Mouse (Mus musculus): ENCODE data around the gene Senp8. TPM values are rescaled to one million over a fixed set of nuclear protein-coding genes. Genes with fewer than 3 reads are reported as not detected.

Senp8 gene
- polyA plus RNA-seq, 1 experiment from 2014 or later = 13.5 TPM

- no peak overlapping the region for H3K9ac ChIP-seq (replicated peaks; ENCODE audit: low read depth, low read length)
- no peaks in the 10 kb centered on the region for H3K9me3 ChIP-seq (ENCODE audit: control insufficient read depth, low read length)
- H3K36me3 ChIP-seq (ENCODE audit: control insufficient read depth, insufficient read depth, low read length) = no peaks in the 10 kb centered on the region
- peaks cover 10% of the 10 kb centered on the region for H3K4me1 ChIP-seq (ENCODE audit: control insufficient read depth, insufficient read depth, low read length)
- no peak overlapping the region for H3K4me2 ChIP-seq (ENCODE audit: low read depth, low read length)
- WGBS = 62% methylated on average over 8 of the region's 8 CpGs
- H3K4me3 ChIP-seq (ENCODE audit: low read depth, low read length) = no peak overlapping the region
- no peaks in the 10 kb centered on the region for H3K27me3 ChIP-seq (ENCODE audit: control insufficient read depth, insufficient read depth, low read length)
- ATAC-seq (ENCODE audit: low read depth) = no peak
- no peak overlapping the region for H3K27ac ChIP-seq (ENCODE audit: low read depth, low read length)
Measured at GRCm38 (mm10) chr9:59723791-59724442, 26.6 kb downstream of the Senp8 start.

GRCm38 (mm10) chr9:59723096-59723657, 27.3 kb downstream of the Senp8 start:
- H3K4me2 ChIP-seq (ENCODE audit: low read depth, low read length) = peak overlapping the region; percentile 34; the same call in 1 of the 2 replicates
- WGBS = 22% methylated on average over 10 of the region's 10 CpGs
- H3K9me3 ChIP-seq (ENCODE audit: control insufficient read depth, low read length) = no peaks in the 10 kb centered on the region
- ATAC-seq (ENCODE audit: low read depth) = peak; percentile 65; the same call in 1 of the 2 replicates
- H3K27me3 ChIP-seq (ENCODE audit: control insufficient read depth, insufficient read depth, low read length) = no peaks in the 10 kb centered on the region
- H3K36me3 ChIP-seq (ENCODE audit: control insufficient read depth, insufficient read depth, low read length) = no peaks in the 10 kb centered on the region
- H3K4me3 ChIP-seq (ENCODE audit: low read depth, low read length) = no peak overlapping the region
- H3K27ac ChIP-seq (ENCODE audit: low read depth, low read length) = no peak overlapping the region
- H3K4me1 ChIP-seq (ENCODE audit: control insufficient read depth, insufficient read depth, low read length) = peaks cover 10% of the 10 kb centered on the region
- H3K9ac ChIP-seq (replicated peaks; ENCODE audit: low read depth, low read length) = peak overlapping the region; percentile 50; the same call in 1 of the 2 replicates

- Histone ChIP-seq H3K27me3 (ENCODE audit: control insufficient read depth, insufficient read depth, low read length) (no peaks in the 10 kb centered on the region), H3K9me3 (ENCODE audit: control insufficient read depth, low read length) (no peaks in the 10 kb centered on the region), H3K27ac (ENCODE audit: low read depth, low read length) (no peak overlapping the region), H3K4me2 (ENCODE audit: low read depth, low read length) (no peak overlapping the region), H3K4me1 (ENCODE audit: control insufficient read depth, insufficient read depth, low read length) (peaks cover 10% of the 10 kb centered on the region), H3K9ac (replicated peaks; ENCODE audit: low read depth, low read length) (no peak overlapping the region), H3K36me3 (ENCODE audit: control insufficient read depth, insufficient read depth, low read length) (no peaks in the 10 kb centered on the region), H3K4me3 (ENCODE audit: low read depth, low read length) (no peak overlapping the region)
- WGBS = 89% methylated on average over 5 of the region's 5 CpGs
- no peak for ATAC-seq (ENCODE audit: low read depth)
Measured at GRCm38 (mm10) chr9:59721144-59721543, 29.4 kb downstream of the Senp8 start.

GRCm38 (mm10) chr9:59718237-59718636, 32.3 kb downstream of the Senp8 start:
- WGBS = 90% methylated on average over 4 of the region's 4 CpGs
- no peak for ATAC-seq (ENCODE audit: low read depth)
- Histone ChIP-seq H3K27ac (ENCODE audit: low read depth, low read length) (no peak overlapping the region), H3K36me3 (ENCODE audit: control insufficient read depth, insufficient read depth, low read length) (no peaks in the 10 kb centered on the region), H3K4me3 (ENCODE audit: low read depth, low read length) (no peak overlapping the region), H3K4me1 (ENCODE audit: control insufficient read depth, insufficient read depth, low read length) (peaks cover 1% of the 10 kb centered on the region), H3K27me3 (ENCODE audit: control insufficient read depth, insufficient read depth, low read length) (no peaks in the 10 kb centered on the region), H3K4me2 (ENCODE audit: low read depth, low read length) (no peak overlapping the region), H3K9ac (replicated peaks; ENCODE audit: low read depth, low read length) (no peak overlapping the region), H3K9me3 (ENCODE audit: control insufficient read depth, low read length) (no peaks in the 10 kb centered on the region)

GRCm38 (mm10) chr9:59716275-59716898, 34.1 kb downstream of the Senp8 start:
- no peak overlapping the region for H3K4me2 ChIP-seq (ENCODE audit: low read depth, low read length)
- WGBS = 82% methylated on average over 7 of the region's 7 CpGs
- H3K27ac ChIP-seq (ENCODE audit: low read depth, low read length) = no peak overlapping the region
- no peaks in the 10 kb centered on the region for H3K27me3 ChIP-seq (ENCODE audit: control insufficient read depth, insufficient read depth, low read length)
- no peaks in the 10 kb centered on the region for H3K4me1 ChIP-seq (ENCODE audit: control insufficient read depth, insufficient read depth, low read length)
- no peak overlapping the region for H3K4me3 ChIP-seq (ENCODE audit: low read depth, low read length)
- H3K9ac ChIP-seq (replicated peaks; ENCODE audit: low read depth, low read length) = no peak overlapping the region
- ATAC-seq (ENCODE audit: low read depth) = no peak
- H3K9me3 ChIP-seq (ENCODE audit: control insufficient read depth, low read length) = no peaks in the 10 kb centered on the region
- no peaks in the 10 kb centered on the region for H3K36me3 ChIP-seq (ENCODE audit: control insufficient read depth, insufficient read depth, low read length)

- Histone ChIP-seq H3K4me3 (ENCODE audit: low read depth, low read length) (no peak overlapping the region), H3K4me2 (ENCODE audit: low read depth, low read length) (no peak overlapping the region), H3K9me3 (ENCODE audit: control insufficient read depth, low read length) (no peaks in the 10 kb centered on the region), H3K27ac (ENCODE audit: low read depth, low read length) (no peak overlapping the region), H3K27me3 (ENCODE audit: control insufficient read depth, insufficient read depth, low read length) (no peaks in the 10 kb centered on the region), H3K36me3 (ENCODE audit: control insufficient read depth, insufficient read depth, low read length) (no peaks in the 10 kb centered on the region), H3K4me1 (ENCODE audit: control insufficient read depth, insufficient read depth, low read length) (no peaks in the 10 kb centered on the region), H3K9ac (replicated peaks; ENCODE audit: low read depth, low read length) (no peak overlapping the region)
- ATAC-seq (ENCODE audit: low read depth) = no peak
- 70% methylated on average over 3 of the region's 3 CpGs for WGBS
Measured at GRCm38 (mm10) chr9:59709225-59709624, 41.3 kb downstream of the Senp8 start.

- no peaks in the 10 kb centered on the region for H3K27me3 ChIP-seq (ENCODE audit: control insufficient read depth, insufficient read depth, low read length)
- no peaks in the 10 kb centered on the region for H3K36me3 ChIP-seq (ENCODE audit: control insufficient read depth, insufficient read depth, low read length)
- H3K9ac ChIP-seq (replicated peaks; ENCODE audit: low read depth, low read length) = no peak overlapping the region
- no peaks in the 10 kb centered on the region for H3K9me3 ChIP-seq (ENCODE audit: control insufficient read depth, low read length)
- no peak overlapping the region for H3K4me3 ChIP-seq (ENCODE audit: low read depth, low read length)
- H3K27ac ChIP-seq (ENCODE audit: low read depth, low read length) = no peak overlapping the region
- no peak overlapping the region for H3K4me2 ChIP-seq (ENCODE audit: low read depth, low read length)
- WGBS = 75% methylated on average over 10 of the region's 10 CpGs
- no peak for ATAC-seq (ENCODE audit: low read depth)
- H3K4me1 ChIP-seq (ENCODE audit: control insufficient read depth, insufficient read depth, low read length) = no peaks in the 10 kb centered on the region
Measured at GRCm38 (mm10) chr9:59706850-59707825, 43.4 kb downstream of the Senp8 start.

GRCm38 (mm10) chr9:59703099-59703498, 47.4 kb downstream of the Senp8 start:
- Histone ChIP-seq H3K27ac (ENCODE audit: low read depth, low read length) (no peak overlapping the region), H3K36me3 (ENCODE audit: control insufficient read depth, insufficient read depth, low read length) (no peaks in the 10 kb centered on the region), H3K9me3 (ENCODE audit: control insufficient read depth, low read length) (no peaks in the 10 kb centered on the region), H3K4me3 (ENCODE audit: low read depth, low read length) (no peak overlapping the region), H3K4me1 (ENCODE audit: control insufficient read depth, insufficient read depth, low read length) (no peaks in the 10 kb centered on the region), H3K27me3 (ENCODE audit: control insufficient read depth, insufficient read depth, low read length) (no peaks in the 10 kb centered on the region), H3K4me2 (ENCODE audit: low read depth, low read length) (no peak overlapping the region), H3K9ac (replicated peaks; ENCODE audit: low read depth, low read length) (no peak overlapping the region)
- ATAC-seq (ENCODE audit: low read depth) = no peak
- WGBS = 84% methylated on average over 6 of the region's 6 CpGs

Data from neural tube, embryonic 14.5 days (tissue).